In genomic region chr8:121749501-121749900, GRCm38 (mm10) we compare ENCODE assay signal across 21 mouse cellular contexts. TPM values are rescaled to one million over a fixed set of nuclear protein-coding genes. Genes with fewer than 3 reads are reported as not detected.
DNase-seq lines count a peak whose midpoint lies in the region; ATAC-seq and TF ChIP-seq lines count a peak whose summit lies in the region.
"Had no signal": no experiment of that assay in that cellular context is flagged by ENCODE, and none has a peak within 500 bp of the region (broad histone marks: within the 10 kb centered on the region; RNA-seq: fewer than 3 reads in every experiment).

No protein-coding gene starts in this region.

- DNase-seq in cerebellum, postnatal 4 days (ENCODE audit: low spot score in 2 of 2) = no peak
- peak; percentile 94 for DNase-seq in brain, adult 2 months (ENCODE audit: low read depth, low spot score)
- DNase-seq in cerebellum, adult 2 months = peak; percentile 90 to 94
- DNase-seq in cerebellum, postnatal 10 days = peak; percentile 81 to 86
- DNase-seq in urinary bladder, postnatal 25 days (ENCODE audit: low spot score) = no peak
- DNase-seq in urinary bladder, postnatal 4 days (ENCODE audit: low spot score in 2 of 2) = no peak
- no peak for DNase-seq in embryo, embryonic 11 days
- DNase-seq: adrenal gland, adult 8-10 months; adrenal gland, postnatal 36 days; B cell, adult 2 months; forebrain, postnatal 0 days; gastrocnemius, postnatal 25 days; kidney, adult 11 months had no signal

- H3K27me3 ChIP-seq in cerebellum, adult 2 months (ENCODE audit: control insufficient read depth, insufficient read depth, low read length) = no peaks in the 10 kb centered on the region
- H3K27me3 ChIP-seq: hindbrain, embryonic 15.5 days had no signal

- peak overlapping the region; percentile 6 for H3K4me3 ChIP-seq in cerebellum, adult 2 months (replicated peaks; ENCODE audit: insufficient read depth, low read depth, low read length)
- H3K4me3 ChIP-seq: embryonic facial prominence, embryonic 13.5 days; forebrain, embryonic 12.5 days; heart, embryonic 12.5 days; hindbrain, embryonic 10.5 days; hindbrain, embryonic 15.5 days had no signal

- H3K27ac ChIP-seq in cerebellum, adult 2 months (ENCODE audit: insufficient read depth, low read length) = peak overlapping the region; percentile 74
- H3K27ac ChIP-seq: embryonic facial prominence, embryonic 13.5 days; forebrain, embryonic 12.5 days; hindbrain, embryonic 10.5 days; hindbrain, embryonic 15.5 days had no signal

- TF ChIP-seq POLR2A in cerebellum, adult 2 months (IDR thresholded peaks at IDR 0.05; ENCODE audit: borderline replicate concordance, insufficient read depth, low read length) = no peak

- ATAC-seq in cerebellum, adult (ENCODE audit: insufficient number of reproducible peaks, low FRiP score, low TSS enrichment) = peak; percentile 85
- ATAC-seq: CD4-positive, CD25-positive, alpha-beta regulatory T cell, adult 4 months; forebrain, postnatal 0 days had no signal

- peaks cover 59% of the 10 kb centered on the region for H3K4me1 ChIP-seq in cerebellum, adult 2 months (ENCODE audit: control insufficient read depth, insufficient read depth, low read length)
- H3K4me1 ChIP-seq: embryonic facial prominence, embryonic 13.5 days; forebrain, embryonic 12.5 days; heart, embryonic 12.5 days; hindbrain, embryonic 15.5 days had no signal

- TF ChIP-seq CTCF in cerebellum, adult 2 months (IDR thresholded peaks at IDR 0.05; ENCODE audit: borderline replicate concordance, insufficient read depth, low read depth, low read length) = no peak

- 6% methylated on average over 9 of the region's 9 CpGs for WGBS in cerebellum, adult 2 months

RNA-seq across cellular contexts. Expression of gene Jph3, which starts 20.1 kb away (rescaled TPM):
- polyA plus RNA-seq in cerebellum, adult 2 months (2012; rRNA removed) = 143 and 154 TPM in 2 replicates
- polyA plus RNA-seq: G1E had no signal

Comparison
In these comparisons a context has a peak if more than half of its experiments do, and no peak if none do; other contexts are left out.
1. DNase-seq: peak in brain, adult 2 months (single experiment), cerebellum, adult 2 months (2 of 2) and cerebellum, postnatal 10 days (2 of 2); none in cerebellum, postnatal 4 days (0 of 2), urinary bladder, postnatal 25 days (single experiment), urinary bladder, postnatal 4 days (0 of 2) and embryo, embryonic 11 days (single experiment).